Comparison of ENCODE assay signal across 23 mouse cellular contexts in genomic region chr2:74847516-74847915, GRCm38 (mm10). TPM values are rescaled to one million over a fixed set of nuclear protein-coding genes. Genes with fewer than 3 reads are reported as not detected.
DNase-seq lines count a peak whose midpoint lies in the region; ATAC-seq and TF ChIP-seq lines count a peak whose summit lies in the region.
"Had no signal": no experiment of that assay in that cellular context is flagged by ENCODE, and none has a peak within 500 bp of the region (broad histone marks: within the 10 kb centered on the region; RNA-seq: fewer than 3 reads in every experiment).

No protein-coding gene starts in this region.

- H3K27me3 ChIP-seq in hindbrain, embryonic 11.5 days (ENCODE audit: control insufficient read depth, insufficient read depth, low read length): no peaks in the 10 kb centered on the region
- no peaks in the 10 kb centered on the region for H3K27me3 ChIP-seq in hindbrain, embryonic 14.5 days (ENCODE audit: control insufficient read depth, insufficient read depth, low read length)
- no peaks in the 10 kb centered on the region for H3K27me3 ChIP-seq in MEL (ENCODE audit: control insufficient read depth in 1 of 2, insufficient read depth in 2 of 2, low read length in 2 of 2)
- H3K27me3 ChIP-seq in hindbrain, embryonic 16.5 days (replicated peaks; ENCODE audit: control insufficient read depth, insufficient read depth, low read length): no peaks in the 10 kb centered on the region
- no peaks in the 10 kb centered on the region for H3K27me3 ChIP-seq in neural tube, embryonic 12.5 days (replicated peaks)
- H3K27me3 ChIP-seq: forebrain, embryonic 12.5 days; heart, embryonic 13.5 days; limb, embryonic 12.5 days had no signal

- no peak for TF ChIP-seq POLR2A in MEL (IDR thresholded peaks at IDR 0.05; ENCODE audit: control insufficient read depth in 1 of 2, insufficient read depth in 1 of 2, low read depth in 1 of 2, low read length in 2 of 2, poor library complexity in 1 of 2)

- H3K9me3 ChIP-seq in hindbrain, embryonic 11.5 days (ENCODE audit: control insufficient read depth, low read length): no peaks in the 10 kb centered on the region
- H3K9me3 ChIP-seq in hindbrain, embryonic 14.5 days (ENCODE audit: control insufficient read depth, low read length): no peaks in the 10 kb centered on the region
- no peaks in the 10 kb centered on the region for H3K9me3 ChIP-seq in MEL (replicated peaks; ENCODE audit: insufficient read depth, low read length)
- no peaks in the 10 kb centered on the region for H3K9me3 ChIP-seq in hindbrain, embryonic 16.5 days (ENCODE audit: control insufficient read depth, low read length)
- H3K9me3 ChIP-seq in neural tube, embryonic 12.5 days: no peaks in the 10 kb centered on the region
- H3K9me3 ChIP-seq: forebrain, embryonic 12.5 days; G1E; heart, embryonic 13.5 days; limb, embryonic 12.5 days; midbrain, embryonic 10.5 days had no signal

- 62% methylated on average over 2 of the region's 2 CpGs for WGBS in hindbrain, embryonic 11.5 days
- 47% methylated on average over 2 of the region's 2 CpGs for WGBS in hindbrain, embryonic 14.5 days
- WGBS in hindbrain, embryonic 16.5 days: 44% methylated on average over 2 of the region's 2 CpGs
- WGBS in neural tube, embryonic 12.5 days: 26% methylated on average over 2 of the region's 2 CpGs

- TF ChIP-seq CTCF in MEL (IDR thresholded peaks at IDR 0.05 in 2 of 3, conservative IDR thresholded peaks at IDR 0.05 in 1 of 3; ENCODE audit: control insufficient read depth in 1 of 3, insufficient read depth in 1 of 3, low read depth in 2 of 3, low read length in 3 of 3, poor library complexity in 1 of 3, severe bottlenecking in 1 of 3): no peak

- DNase-seq in hindbrain, embryonic 11.5 days (ENCODE audit: low spot score): peak; percentile 11
- DNase-seq in hindbrain, embryonic 14.5 days (ENCODE audit: low spot score): no peak
- DNase-seq in MEL (ENCODE audit: low read depth, low spot score): no peak
- DNase-seq in testis, postnatal 14 days (ENCODE audit: low spot score): no peak
- DNase-seq in gastrocnemius, postnatal 4 days (ENCODE audit: low spot score in 2 of 2): no peak
- DNase-seq in right cerebral cortex, postnatal 36 days (ENCODE audit: low spot score in 2 of 2): no peak
- DNase-seq: cerebellum, adult 9-11 months; heart, adult 18-20 months; kidney, adult 8-10 months; kidney, postnatal 14 days; lung, embryonic 14.5 days; lung, postnatal 36 days; right cerebral cortex, postnatal 4 days; thymus, postnatal 14 days had no signal

- no peak overlapping the region for H3K9ac ChIP-seq in hindbrain, embryonic 11.5 days (ENCODE audit: low read depth, low read length)
- H3K9ac ChIP-seq in hindbrain, embryonic 14.5 days: no peak overlapping the region
- H3K9ac ChIP-seq in MEL (ENCODE audit: control insufficient read depth, low read depth, low read length, poor library complexity, severe bottlenecking): no peak overlapping the region
- H3K9ac ChIP-seq in hindbrain, embryonic 16.5 days (ENCODE audit: low read depth, low read length): no peak overlapping the region
- no peak overlapping the region for H3K9ac ChIP-seq in neural tube, embryonic 12.5 days
- H3K9ac ChIP-seq: forebrain, embryonic 12.5 days; heart, embryonic 13.5 days; limb, embryonic 12.5 days; lung, embryonic 14.5 days had no signal

- TF ChIP-seq RAD21 in MEL (IDR thresholded peaks at IDR 0.05; ENCODE audit: low read depth, low read length): no peak

- no peak for TF ChIP-seq EP300 in MEL (IDR thresholded peaks at IDR 0.05; ENCODE audit: low read depth in 1 of 2, low read length in 2 of 2)

- peak; percentile 33; the same call in 1 of the 2 replicates for ATAC-seq in hindbrain, embryonic 11.5 days (ENCODE audit: low FRiP score)
- ATAC-seq in hindbrain, embryonic 14.5 days (ENCODE audit: low FRiP score): no peak
- ATAC-seq in hindbrain, embryonic 16.5 days: 0 out of 2 replicates have a peak, but pooled peaks have one; percentile 37
- ATAC-seq in neural tube, embryonic 12.5 days (ENCODE audit: low FRiP score, low read depth): 0 out of 2 replicates have a peak, but pooled peaks have one; percentile 9
- ATAC-seq: CD4-positive, CD25-positive, alpha-beta regulatory T cell, adult 4 months had no signal

- H3K79me2 ChIP-seq in MEL (ENCODE audit: control insufficient read depth, insufficient read depth, low read length, poor library complexity): peaks cover 11% of the 10 kb centered on the region; the same call in 1 of the 2 replicates

- H3K4me3 ChIP-seq in hindbrain, embryonic 11.5 days (ENCODE audit: low read depth, low read length): no peak overlapping the region
- no peak overlapping the region for H3K4me3 ChIP-seq in hindbrain, embryonic 14.5 days (replicated peaks; ENCODE audit: low read length)
- no peak overlapping the region for H3K4me3 ChIP-seq in MEL (ENCODE audit: control insufficient read depth in 1 of 2, insufficient read depth in 1 of 2, low read depth in 2 of 2, low read length in 2 of 2)
- H3K4me3 ChIP-seq in hindbrain, embryonic 16.5 days (ENCODE audit: low read length): no peak overlapping the region
- H3K4me3 ChIP-seq in neural tube, embryonic 12.5 days: no peak overlapping the region
- H3K4me3 ChIP-seq: forebrain, embryonic 12.5 days; heart, embryonic 13.5 days; limb, embryonic 12.5 days; midbrain, embryonic 10.5 days had no signal

- no peak overlapping the region for H3K4me2 ChIP-seq in hindbrain, embryonic 11.5 days (replicated peaks; ENCODE audit: low read depth, low read length)
- no peak overlapping the region for H3K4me2 ChIP-seq in hindbrain, embryonic 14.5 days (replicated peaks)
- no peak overlapping the region for H3K4me2 ChIP-seq in hindbrain, embryonic 16.5 days (ENCODE audit: low read length)
- H3K4me2 ChIP-seq in neural tube, embryonic 12.5 days (replicated peaks): no peak overlapping the region
- H3K4me2 ChIP-seq: forebrain, embryonic 12.5 days; heart, embryonic 13.5 days; limb, embryonic 12.5 days; lung, embryonic 14.5 days had no signal

- H3K27ac ChIP-seq in hindbrain, embryonic 11.5 days (ENCODE audit: low read depth, low read length): no peak overlapping the region
- no peak overlapping the region for H3K27ac ChIP-seq in hindbrain, embryonic 14.5 days
- no peak overlapping the region for H3K27ac ChIP-seq in MEL (ENCODE audit: control insufficient read depth, low read depth, low read length)
- H3K27ac ChIP-seq in hindbrain, embryonic 16.5 days (ENCODE audit: low read depth, low read length): no peak overlapping the region
- H3K27ac ChIP-seq in neural tube, embryonic 12.5 days: no peak overlapping the region
- H3K27ac ChIP-seq: forebrain, embryonic 12.5 days; heart, embryonic 13.5 days; limb, embryonic 12.5 days; midbrain, embryonic 10.5 days; stomach, postnatal 0 days had no signal

- H3K4me1 ChIP-seq in hindbrain, embryonic 11.5 days (replicated peaks; ENCODE audit: control insufficient read depth, insufficient read depth, low read length): no peaks in the 10 kb centered on the region
- no peaks in the 10 kb centered on the region for H3K4me1 ChIP-seq in hindbrain, embryonic 14.5 days (replicated peaks; ENCODE audit: control insufficient read depth, insufficient read depth, low read length)
- H3K4me1 ChIP-seq in MEL (ENCODE audit: control insufficient read depth in 1 of 2, insufficient read depth in 2 of 2, low read length in 2 of 2): peaks cover 10 to 11% of the 10 kb centered on the region in 2 experiments
- H3K4me1 ChIP-seq in hindbrain, embryonic 16.5 days (ENCODE audit: control insufficient read depth, insufficient read depth, low read depth, low read length): no peaks in the 10 kb centered on the region
- peaks cover 4% of the 10 kb centered on the region for H3K4me1 ChIP-seq in neural tube, embryonic 12.5 days
- H3K4me1 ChIP-seq: forebrain, embryonic 12.5 days; limb, embryonic 12.5 days; midbrain, embryonic 10.5 days had no signal

- no peaks in the 10 kb centered on the region for H3K36me3 ChIP-seq in hindbrain, embryonic 11.5 days (ENCODE audit: control insufficient read depth, insufficient read depth, low read length)
- H3K36me3 ChIP-seq in hindbrain, embryonic 14.5 days (replicated peaks; ENCODE audit: control insufficient read depth, insufficient read depth): no peaks in the 10 kb centered on the region
- peaks cover 1 to 18% of the 10 kb centered on the region in 2 experiments; a peak in 2 of 4 replicates for H3K36me3 ChIP-seq in MEL (ENCODE audit: control insufficient read depth in 1 of 2, insufficient read depth in 2 of 2, low read length in 2 of 2)
- no peaks in the 10 kb centered on the region for H3K36me3 ChIP-seq in hindbrain, embryonic 16.5 days (ENCODE audit: control insufficient read depth, insufficient read depth, low read length)
- no peaks in the 10 kb centered on the region for H3K36me3 ChIP-seq in neural tube, embryonic 12.5 days
- H3K36me3 ChIP-seq: forebrain, embryonic 12.5 days; limb, embryonic 12.5 days; midbrain, embryonic 10.5 days had no signal

TF ChIP-seq in MEL, 35 proteins besides CTCF, POLR2A, EP300 and RAD21:
- no peak for TF ChIP-seq MAZ (IDR thresholded peaks at IDR 0.05; ENCODE audit: low read depth, low read length)
- 0 out of 2 replicates have a peak, but pooled peaks have one; percentile 30 for TF ChIP-seq MAFK (IDR thresholded peaks at IDR 0.05; ENCODE audit: borderline replicate concordance, low read depth, low read length)

RNA-seq across cellular contexts. Expression of gene Mtx2, which starts 21.9 kb away (rescaled TPM):
- polyA plus RNA-seq in hindbrain, embryonic 11.5 days (2014; fragmentation: Nextera tagmentation; extraction: Ambion mirVana): 149 and 154 TPM in 2 replicates
- polyA plus RNA-seq in hindbrain, embryonic 14.5 days (2014; fragmentation: Nextera tagmentation; extraction: Ambion mirVana): 181 and 188 TPM in 2 replicates
- total RNA-seq in MEL (2012; rRNA removed): 81.9 and 85.0 TPM in 2 replicates
- polyA plus RNA-seq in MEL (2012; ENCODE audit: insufficient read depth in 1 of 2, insufficient read length in 2 of 2, low read depth in 1 of 2, low replicate concordance in 2 of 2, missing spikeins in 1 of 2): 1,000 to 10,000 TPM in 1 of 2 experiments, 100 to 1,000 TPM in 1; 152 to 1,244 TPM
- 156 and 171 TPM in 2 replicates for polyA plus RNA-seq in hindbrain, embryonic 16.5 days (2015; fragmentation: Nextera tagmentation; extraction: Ambion mirVana)
- polyA plus RNA-seq in neural tube, embryonic 12.5 days (2016; fragmentation: Nextera tagmentation; extraction: Ambion mirVana): 139 and 144 TPM in 2 replicates
- total RNA-seq in gastrocnemius, postnatal 4 days (2021): 10 to 100 TPM; 55.1 to 63.0 TPM
